Mouse (Mus musculus): ENCODE measurements around the gene Mipol1. TPM values are rescaled to one million over a fixed set of nuclear protein-coding genes. Genes with fewer than 3 reads are reported as not detected.

Gene Mipol1
- total RNA-seq, 2 experiments from 2014 or later, result 4.9 to 5.0 TPM

DNA sequence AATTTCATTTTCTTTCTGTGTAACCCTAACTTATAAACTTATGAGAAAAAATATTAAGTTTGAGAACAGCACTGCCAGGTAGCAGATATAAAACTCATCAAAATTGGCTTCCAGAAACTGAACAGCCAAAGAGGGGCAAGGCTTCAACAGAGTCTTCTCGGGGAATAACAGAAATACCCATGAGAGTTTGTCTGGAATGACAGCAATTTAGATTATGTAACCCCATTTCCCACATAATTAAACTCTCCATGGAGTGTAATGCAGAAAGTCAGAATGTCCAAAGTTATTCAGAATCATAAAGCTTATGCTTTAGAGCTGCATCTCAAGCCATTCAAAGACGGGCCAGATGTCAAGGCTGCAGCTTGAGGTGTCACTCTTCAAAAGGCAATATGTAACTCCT is 251.6 kb downstream of the Mipol1 start:
- no peak for DNase-seq (ENCODE audit: extremely low spot score in 1 of 2, low spot score in 2 of 2)
- intact Hi-C loops (cut with DNase I), result no loop called here

DNA sequence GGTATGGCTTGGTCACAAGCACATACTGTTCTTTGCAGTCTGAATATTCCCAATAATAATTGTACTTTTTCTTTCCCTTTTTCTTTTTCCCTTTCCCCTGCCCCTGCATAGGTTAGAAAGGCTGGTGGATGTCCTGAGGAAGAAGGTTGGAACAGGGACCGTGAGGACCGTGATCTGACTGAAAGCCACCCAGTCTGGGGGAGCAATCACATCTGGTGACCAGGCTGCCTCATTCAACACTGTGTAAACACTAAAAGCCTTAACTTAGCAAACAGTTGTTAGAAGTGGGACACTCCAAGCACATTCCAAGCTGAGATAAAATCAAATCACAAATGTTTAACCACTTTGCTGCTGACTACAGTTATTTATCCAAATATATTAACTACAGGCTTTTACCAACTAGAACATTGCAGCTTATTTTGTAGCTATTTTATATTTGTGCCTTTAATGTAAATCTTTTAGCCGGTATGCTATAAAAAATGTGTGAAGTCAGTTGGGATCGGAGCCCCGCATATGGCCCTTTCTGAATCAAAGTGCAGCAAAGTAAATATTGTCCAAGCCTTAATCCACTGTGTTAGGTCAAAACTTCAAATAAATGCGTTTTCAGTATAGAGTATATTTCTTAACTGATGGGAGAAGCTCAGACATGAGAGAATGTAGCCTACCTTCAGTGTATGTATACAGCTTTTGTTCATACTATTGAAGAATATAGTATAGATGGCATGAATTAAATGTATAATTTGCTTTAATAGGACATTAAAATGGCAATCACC is 266.3 kb downstream of the Mipol1 start:
- intact Hi-C loops (cut with DNase I), result no loop called here
- no peak for DNase-seq (ENCODE audit: extremely low spot score in 1 of 2, low spot score in 2 of 2)

DNA sequence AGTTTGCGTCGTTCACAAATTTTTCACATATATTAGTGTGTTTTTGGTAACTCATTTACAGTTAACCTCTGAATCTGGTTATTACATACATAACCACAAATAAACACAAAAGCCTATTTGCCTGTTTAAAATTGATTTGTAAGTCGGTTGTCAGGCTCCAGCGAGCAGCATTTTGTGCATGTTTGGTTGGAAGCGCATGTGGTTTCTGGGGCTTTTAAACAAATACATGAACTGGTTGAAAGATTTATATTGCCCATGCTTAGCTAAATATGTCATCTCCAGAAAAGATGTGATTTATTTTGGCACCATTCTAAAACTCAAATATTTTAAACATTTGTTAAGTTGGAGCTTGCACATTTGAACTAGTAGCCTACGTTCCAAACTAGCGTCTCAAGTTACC is 270.0 kb downstream of the Mipol1 start:
- no peak for DNase-seq (ENCODE audit: extremely low spot score in 1 of 2, low spot score in 2 of 2)
- intact Hi-C loops (cut with DNase I), result no loop called here

DNA sequence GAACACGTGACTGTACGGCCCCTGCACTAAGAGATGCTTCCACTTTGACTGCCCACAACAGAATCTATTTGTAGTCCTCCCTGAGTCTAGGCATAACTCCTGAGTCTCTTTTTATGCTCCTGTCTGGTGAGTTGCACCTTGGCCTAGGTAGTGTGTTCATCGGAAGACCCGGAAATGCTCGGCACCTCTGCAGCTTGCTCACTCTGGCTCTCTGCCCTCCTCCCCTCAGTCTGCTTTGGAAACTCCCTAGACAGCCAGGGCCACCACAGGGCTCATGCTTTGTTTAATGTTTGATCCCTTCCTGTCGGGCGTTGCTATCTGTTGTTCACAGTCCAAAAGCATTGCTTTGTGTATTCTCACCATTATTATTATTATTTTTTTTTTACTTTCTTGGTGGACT is 275.1 kb downstream of the Mipol1 start:
- no peak for DNase-seq (ENCODE audit: extremely low spot score in 1 of 2, low spot score in 2 of 2)
- intact Hi-C loops (cut with DNase I), result no loop called here

- no peak for DNase-seq (ENCODE audit: extremely low spot score in 1 of 2, low spot score in 2 of 2)
- intact Hi-C loops (cut with DNase I), result no loop called here
These were observed 278.7 kb downstream of the Mipol1 start for GRCm38 (mm10) chr12:57508938-57509337.

GRCm38 (mm10) chr12:57509726-57510125 is 279.5 kb downstream of the Mipol1 start:
- DNase-seq (ENCODE audit: extremely low spot score in 1 of 2, low spot score in 2 of 2), result no peak
- intact Hi-C loops (cut with DNase I), result no loop called here

DNA sequence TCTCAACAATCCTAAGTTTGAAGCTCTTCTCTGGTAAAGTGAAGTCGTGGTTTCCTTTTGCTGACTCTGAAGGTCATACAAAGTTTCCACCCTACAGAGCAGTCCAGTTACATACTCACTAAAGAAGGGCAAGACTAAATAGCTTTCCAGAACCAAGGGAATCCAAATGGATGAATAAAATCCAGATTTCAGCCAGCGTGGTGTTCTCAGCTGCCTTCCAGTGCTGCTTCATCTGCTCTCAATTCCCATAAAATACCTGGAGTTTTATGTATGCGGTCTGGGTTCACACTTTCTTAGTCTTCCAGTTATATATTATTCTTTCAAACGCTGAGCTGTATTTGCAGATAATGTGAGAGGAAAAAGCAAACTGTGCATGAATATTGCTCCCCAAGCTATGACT is 280.9 kb downstream of the Mipol1 start:
- no peak for DNase-seq (ENCODE audit: extremely low spot score in 1 of 2, low spot score in 2 of 2)
- intact Hi-C loops (cut with DNase I), result no loop called here

GRCm38 (mm10) chr12:57511560-57511959 is 281.3 kb downstream of the Mipol1 start:
- intact Hi-C loops (cut with DNase I), result no loop called here
- DNase-seq (ENCODE audit: extremely low spot score in 1 of 2, low spot score in 2 of 2), result no peak

GRCm38 (mm10) chr12:57514552-57514951 is 284.3 kb downstream of the Mipol1 start:
- DNase-seq (ENCODE audit: extremely low spot score in 1 of 2, low spot score in 2 of 2), result no peak
- intact Hi-C loops (cut with DNase I), result no loop called here

DNA sequence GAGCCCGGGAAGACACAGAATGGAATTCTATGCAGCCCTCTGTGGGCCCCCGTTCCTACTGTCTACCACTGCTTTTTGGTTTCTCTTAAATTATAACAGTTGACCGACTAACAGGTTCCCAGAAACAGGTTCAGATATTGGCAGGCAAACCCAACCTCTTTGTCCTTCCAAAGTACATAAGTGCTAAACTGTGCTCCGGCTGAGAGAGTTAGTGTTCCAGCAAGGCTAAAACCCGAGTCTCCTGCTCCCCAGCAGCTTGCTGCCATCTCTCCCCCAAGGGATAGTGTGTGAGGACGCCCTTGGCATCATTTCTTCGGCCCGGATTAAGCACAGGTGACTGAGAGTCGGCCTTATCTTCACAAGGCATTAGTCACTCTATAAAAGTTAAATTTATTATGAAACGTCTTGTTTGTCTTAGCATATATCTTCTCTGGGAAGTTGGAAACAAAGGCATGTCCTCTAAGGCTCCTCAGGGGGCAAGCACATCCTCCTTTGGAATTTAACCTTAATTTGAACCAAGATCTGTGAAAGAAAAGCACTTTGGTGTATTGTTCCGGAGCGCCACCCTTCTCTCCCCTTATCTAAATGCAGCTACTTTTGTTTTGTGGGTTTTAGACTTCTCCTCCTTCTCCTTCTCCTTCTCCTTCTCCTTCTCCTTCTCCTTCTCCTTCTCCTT is 285.6 kb downstream of the Mipol1 start:
- DNase-seq (ENCODE audit: extremely low spot score in 1 of 2, low spot score in 2 of 2), result no peak
- intact Hi-C loops (cut with DNase I), result no loop called here

- intact Hi-C loops (cut with DNase I), result no loop called here
- DNase-seq (ENCODE audit: extremely low spot score in 1 of 2, low spot score in 2 of 2), result no peak
These were observed 298.1 kb downstream of the Mipol1 start for GRCm38 (mm10) chr12:57528335-57528734.

DNA sequence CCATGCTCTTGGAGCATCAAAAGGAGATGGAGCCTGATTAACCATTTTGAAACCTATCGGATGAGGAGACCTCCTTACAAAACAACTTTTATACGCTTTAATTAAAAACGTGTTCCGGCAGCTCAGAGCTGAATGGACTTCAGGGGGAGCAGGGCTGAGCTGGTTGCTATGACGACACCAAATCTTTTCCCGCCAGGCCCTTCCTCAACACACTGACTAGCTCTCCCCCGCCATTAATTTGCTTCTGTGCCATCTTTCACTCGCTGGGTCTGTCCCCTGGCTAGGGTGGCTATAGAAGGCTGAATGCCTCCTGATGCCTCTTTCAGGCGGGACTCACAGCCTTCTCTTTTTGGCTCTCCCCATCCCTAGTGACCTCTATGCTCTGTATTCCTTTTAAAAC is 300.2 kb downstream of the Mipol1 start:
- intact Hi-C loops (cut with DNase I), result no loop called here
- DNase-seq (ENCODE audit: extremely low spot score in 1 of 2, low spot score in 2 of 2), result no peak

GRCm38 (mm10) chr12:57534517-57534878 is 304.3 kb downstream of the Mipol1 start:
- intact Hi-C loops (cut with DNase I), result no loop called here
- DNase-seq (ENCODE audit: extremely low spot score in 1 of 2, low spot score in 2 of 2), result no peak

GRCm38 (mm10) chr12:57534879-57535611 is 304.8 kb downstream of the Mipol1 start:
- intact Hi-C loops (cut with DNase I), result loop anchor here (5.0 kb wide), 4 partner anchors 253 to 998 kb away; partner anchors contain the start of genes Nkx2-1 and Nkx2-9
- DNase-seq (ENCODE audit: extremely low spot score in 1 of 2, low spot score in 2 of 2), result no peak

GRCm38 (mm10) chr12:57536056-57536908 is 306.1 kb downstream of the Mipol1 start:
- intact Hi-C loops (cut with DNase I), result loop anchor here (5.0 kb wide), 4 partner anchors 254 to 999 kb away; partner anchors contain the start of genes Nkx2-1 and Nkx2-9

GRCm38 (mm10) chr12:57536909-57537670 is 306.9 kb downstream of the Mipol1 start:
- intact Hi-C loops (cut with DNase I), result loop anchor here (5.0 kb wide), 4 partner anchors 255 to 1000 kb away; partner anchors contain the start of genes Nkx2-1 and Nkx2-9
- no peak for DNase-seq (ENCODE audit: extremely low spot score in 1 of 2, low spot score in 2 of 2)

More at GRCm38 (mm10) chr12:57536056-57536908, 306.1 kb downstream of the Mipol1 start:
- DNase-seq (ENCODE audit: extremely low spot score in 1 of 2, low spot score in 2 of 2), result no peak

- DNase-seq (ENCODE audit: extremely low spot score in 1 of 2, low spot score in 2 of 2), result no peak
These were observed 307.8 kb downstream of the Mipol1 start for GRCm38 (mm10) chr12:57537791-57538587.

More at GRCm38 (mm10) chr12:57537791-57538587, 307.8 kb downstream of the Mipol1 start:
- intact Hi-C loops (cut with DNase I), result loop anchor here (5.0 kb wide), 4 partner anchors 256 to 1001 kb away; partner anchors contain the start of genes Nkx2-1 and Nkx2-9

All from left cerebral cortex, postnatal 10 days (tissue).